Mouse (Mus musculus): ENCODE measurements around the gene Aqp3.

DNA sequence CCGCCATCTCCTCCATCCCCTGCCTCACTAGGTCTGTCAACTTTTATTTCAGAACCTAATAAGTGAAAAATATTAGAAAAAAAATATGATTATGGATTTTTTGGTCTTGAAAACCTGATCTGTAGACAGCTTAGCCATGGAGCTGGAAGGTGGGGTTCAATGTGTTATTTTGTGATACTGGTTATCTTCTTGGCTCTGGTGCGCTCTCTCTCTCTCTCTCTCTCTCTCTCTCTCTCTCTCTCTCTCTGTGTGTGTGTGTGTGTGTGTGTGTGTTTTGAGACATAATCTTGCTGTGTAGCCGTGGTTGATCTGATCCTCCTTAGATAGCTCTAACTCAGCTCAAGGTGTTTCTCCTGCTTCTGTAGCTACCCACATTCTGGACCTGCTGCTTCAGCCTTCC, 31.9 kb upstream of the Aqp3 start:
- TF ChIP-seq CTCF (IDR thresholded peaks at IDR 0.05; ENCODE audit: insufficient read depth, low read depth, low read length), result no peak
- no peak for TF ChIP-seq POLR2A (IDR thresholded peaks at IDR 0.05; ENCODE audit: insufficient read depth, low read depth, low read length)

Data from olfactory bulb, adult 2 months (tissue).